7 mouse cellular contexts compared by ENCODE assay signal in genomic region chr2:91456491-91457100, GRCm38 (mm10). TPM values are rescaled to one million over a fixed set of nuclear protein-coding genes. Genes with fewer than 3 reads are reported as not detected.
DNase-seq lines count a peak whose midpoint lies in the region; ATAC-seq and TF ChIP-seq lines count a peak whose summit lies in the region.

No protein-coding gene starts in this region.

- H3K4me2 ChIP-seq in lung, postnatal 0 days (replicated peaks; ENCODE audit: low read depth, low read length): peak overlapping the region; percentile 88
- peak overlapping the region; percentile 83 for H3K4me2 ChIP-seq in forebrain, embryonic 16.5 days (ENCODE audit: low read length)
- H3K4me2 ChIP-seq in liver, embryonic 13.5 days: peak overlapping the region; percentile 79

- peak overlapping the region; percentile 88; the same call in 1 of the 2 replicates for H3K9ac ChIP-seq in lung, postnatal 0 days (replicated peaks; ENCODE audit: low read depth)
- peak overlapping the region; percentile 71; the same call in 1 of the 2 replicates for H3K9ac ChIP-seq in forebrain, embryonic 16.5 days (replicated peaks; ENCODE audit: low read depth, low read length)
- no peak overlapping the region; the same call in 1 of the 2 replicates for H3K9ac ChIP-seq in liver, embryonic 13.5 days

- H3K36me3 ChIP-seq in lung, postnatal 0 days (ENCODE audit: insufficient read depth, low read length): no peaks in the 10 kb centered on the region
- H3K36me3 ChIP-seq in forebrain, embryonic 16.5 days (ENCODE audit: control insufficient read depth, insufficient read depth): no peaks in the 10 kb centered on the region
- H3K36me3 ChIP-seq in liver, embryonic 13.5 days: no peaks in the 10 kb centered on the region
- H3K36me3 ChIP-seq in thymus, adult 2 months (ENCODE audit: control insufficient read depth, insufficient read depth, low read length): no peaks in the 10 kb centered on the region

- TF ChIP-seq EP300 in lung, postnatal 0 days (IDR thresholded peaks at IDR 0.05): no peak

- no peak for DNase-seq in lung, postnatal 0 days (ENCODE audit: low spot score)
- DNase-seq in lung, adult 18-20 months: no peak
- DNase-seq in liver, embryonic 13.5 days: no peak
- no peak for DNase-seq in cerebellum, adult 11 months
- no peak for DNase-seq in left cerebral cortex, adult 11 months (ENCODE audit: low spot score)
- no peak for DNase-seq in thymus, adult 2 months

- no peaks in the 10 kb centered on the region for H3K9me3 ChIP-seq in lung, postnatal 0 days (ENCODE audit: low read length)
- H3K9me3 ChIP-seq in forebrain, embryonic 16.5 days (ENCODE audit: control insufficient read depth, low read length): no peaks in the 10 kb centered on the region
- 0 out of 2 replicates have a peak, but pooled peaks cover 4% of the 10 kb centered on the region for H3K9me3 ChIP-seq in liver, embryonic 13.5 days (replicated peaks)

- peaks cover 10% of the 10 kb centered on the region for H3K4me1 ChIP-seq in lung, postnatal 0 days (ENCODE audit: insufficient read depth, low read depth, low read length)
- H3K4me1 ChIP-seq in forebrain, embryonic 16.5 days (replicated peaks; ENCODE audit: control insufficient read depth, insufficient read depth, low read length): peaks cover 22% of the 10 kb centered on the region
- peaks cover 53% of the 10 kb centered on the region for H3K4me1 ChIP-seq in liver, embryonic 13.5 days (replicated peaks)
- peaks cover 17% of the 10 kb centered on the region for H3K4me1 ChIP-seq in thymus, adult 2 months (replicated peaks; ENCODE audit: control insufficient read depth, insufficient read depth, low read length)

- no peaks in the 10 kb centered on the region for H3K27me3 ChIP-seq in lung, postnatal 0 days (replicated peaks; ENCODE audit: insufficient read depth, low read length)
- H3K27me3 ChIP-seq in forebrain, embryonic 16.5 days (replicated peaks; ENCODE audit: control insufficient read depth, insufficient read depth, low read length): no peaks in the 10 kb centered on the region
- peaks cover 73% of the 10 kb centered on the region for H3K27me3 ChIP-seq in liver, embryonic 13.5 days
- H3K27me3 ChIP-seq in thymus, adult 2 months (ENCODE audit: control insufficient read depth, insufficient read depth, low read length): peaks cover 18% of the 10 kb centered on the region

- no peak for ATAC-seq in lung, postnatal 0 days
- no peak for ATAC-seq in forebrain, embryonic 16.5 days
- ATAC-seq in liver, embryonic 13.5 days (ENCODE audit: low read depth): no peak

- 37% methylated on average over 9 of the region's 9 CpGs for WGBS in lung, postnatal 0 days
- WGBS in forebrain, embryonic 16.5 days: 42% methylated on average over 9 of the region's 9 CpGs
- WGBS in liver, embryonic 13.5 days (ENCODE audit: insufficient replicate concordance): 39% methylated on average over 9 of the region's 9 CpGs
- WGBS in thymus, adult 2 months: 81% methylated on average over 9 of the region's 9 CpGs

- no peak for TF ChIP-seq CTCF in lung, postnatal 0 days (IDR thresholded peaks at IDR 0.05)
- TF ChIP-seq CTCF in thymus, adult 2 months (IDR thresholded peaks at IDR 0.05; ENCODE audit: borderline replicate concordance, control insufficient read depth, extremely low read depth, insufficient read depth, low read length, poor library complexity): no peak

- peak overlapping the region; percentile 86 for H3K4me3 ChIP-seq in lung, postnatal 0 days (ENCODE audit: low read depth, low read length)
- peak overlapping the region; percentile 53 for H3K4me3 ChIP-seq in forebrain, embryonic 16.5 days (replicated peaks; ENCODE audit: low read length)
- H3K4me3 ChIP-seq in liver, embryonic 13.5 days (replicated peaks): peak overlapping the region; percentile 65
- no peak overlapping the region for H3K4me3 ChIP-seq in thymus, adult 2 months (ENCODE audit: control insufficient read depth, insufficient read depth, low read length)

- H3K27ac ChIP-seq in lung, postnatal 0 days (ENCODE audit: low read length): peak overlapping the region; percentile 97
- H3K27ac ChIP-seq in forebrain, embryonic 16.5 days (ENCODE audit: low read length): no peak overlapping the region
- H3K27ac ChIP-seq in liver, embryonic 13.5 days: no peak overlapping the region
- H3K27ac ChIP-seq in thymus, adult 2 months (ENCODE audit: control insufficient read depth, insufficient read depth, low read length): no peak overlapping the region

- TF ChIP-seq POLR2A in thymus, adult 2 months (IDR thresholded peaks at IDR 0.05; ENCODE audit: control insufficient read depth, extremely low read depth, insufficient read depth, low read length, poor library complexity): no peak

RNA-seq across cellular contexts. Expression of gene Lrp4, which starts 0.7 kb away (rescaled TPM):
- polyA plus RNA-seq in lung, postnatal 0 days (2015; fragmentation: Nextera tagmentation; extraction: Ambion mirVana): 18.9 TPM in 2 replicates
- polyA plus RNA-seq in forebrain, embryonic 16.5 days (2015; fragmentation: Nextera tagmentation; extraction: Ambion mirVana): 4.5 and 5.9 TPM in 2 replicates
- polyA plus RNA-seq in liver, embryonic 13.5 days (2015; fragmentation: Nextera tagmentation; extraction: Ambion mirVana): 0.93 and 1.1 TPM in 2 replicates
- polyA plus RNA-seq in thymus, adult 2 months (2012; rRNA removed): 3.1 and 3.7 TPM in 2 replicates

RNA-seq across cellular contexts. Expression of gene 1110051M20Rik, which starts 12.1 kb away (rescaled TPM):
- polyA plus RNA-seq in lung, postnatal 0 days (2015; fragmentation: Nextera tagmentation; extraction: Ambion mirVana): 27.0 and 38.9 TPM in 2 replicates
- 163 and 187 TPM in 2 replicates for polyA plus RNA-seq in forebrain, embryonic 16.5 days (2015; fragmentation: Nextera tagmentation; extraction: Ambion mirVana)
- polyA plus RNA-seq in liver, embryonic 13.5 days (2015; fragmentation: Nextera tagmentation; extraction: Ambion mirVana): 7.5 and 7.7 TPM in 2 replicates
- polyA plus RNA-seq in thymus, adult 2 months (2012; rRNA removed): 10.3 and 11.9 TPM in 2 replicates
